Mouse (Mus musculus): ENCODE data around the gene A730061H03Rik.

Gene A730061H03Rik

GRCm38 (mm10) chr14:55551347-55551746 lies 8.9 kb downstream of the A730061H03Rik start:
- no peak for DNase-seq (ENCODE audit: low spot score)

GRCm38 (mm10) chr14:55550191-55550590 lies 10.0 kb downstream of the A730061H03Rik start:
- DNase-seq (ENCODE audit: low spot score): no peak

GRCm38 (mm10) chr14:55544334-55544733 lies 15.9 kb downstream of the A730061H03Rik start:
- DNase-seq (ENCODE audit: low spot score): no peak

GRCm38 (mm10) chr14:55542268-55542667 lies 17.9 kb downstream of the A730061H03Rik start:
- no peak for DNase-seq (ENCODE audit: low spot score)

- DNase-seq (ENCODE audit: low spot score): peak; percentile 59
Observed at GRCm38 (mm10) chr14:55540787-55541321, 19.4 kb downstream of the A730061H03Rik start.

GRCm38 (mm10) chr14:55540067-55540786 lies 20.0 kb downstream of the A730061H03Rik start, which contains the start of gene Pck2:
Pck2 (plus strand) TSS chr14:55540266.
- peak; percentile 82 for DNase-seq (ENCODE audit: low spot score)

- DNase-seq (ENCODE audit: low spot score): peak; percentile 73
Observed at GRCm38 (mm10) chr14:55536116-55536745, 24.0 kb downstream of the A730061H03Rik start.

GRCm38 (mm10) chr14:55527940-55528339 lies 32.3 kb downstream of the A730061H03Rik start:
- DNase-seq (ENCODE audit: low spot score): peak; percentile 74

- no peak for DNase-seq (ENCODE audit: low spot score)
Observed at GRCm38 (mm10) chr14:55526674-55527073, 33.5 kb downstream of the A730061H03Rik start.

GRCm38 (mm10) chr14:55524785-55525184 lies 35.4 kb downstream of the A730061H03Rik start, which contains the start of gene Nrl:
Nrl (minus strand) TSS chr14:55524981.
- peak; percentile 41 for DNase-seq (ENCODE audit: low spot score)

- no peak for DNase-seq (ENCODE audit: low spot score)
Observed at GRCm38 (mm10) chr14:55524062-55524461, 36.1 kb downstream of the A730061H03Rik start.

GRCm38 (mm10) chr14:55520451-55521361 lies 39.5 kb downstream of the A730061H03Rik start:
- peak; percentile 67 for DNase-seq (ENCODE audit: low spot score)

- DNase-seq (ENCODE audit: low spot score): peak; percentile 21
Observed at GRCm38 (mm10) chr14:55519604-55520003, 40.6 kb downstream of the A730061H03Rik start.

- peak; percentile 71 for DNase-seq (ENCODE audit: low spot score)
Observed at GRCm38 (mm10) chr14:55518897-55519296, 41.3 kb downstream of the A730061H03Rik start.

GRCm38 (mm10) chr14:55515846-55516245 lies 44.4 kb downstream of the A730061H03Rik start:
- DNase-seq (ENCODE audit: low spot score): no peak

- no peak for DNase-seq (ENCODE audit: low spot score)
Observed at GRCm38 (mm10) chr14:55513927-55514326, 46.3 kb downstream of the A730061H03Rik start.

- no peak for DNase-seq (ENCODE audit: low spot score)
Observed at GRCm38 (mm10) chr14:55511037-55511436, 49.2 kb downstream of the A730061H03Rik start.

GRCm38 (mm10) chr14:55510125-55510731 lies 50.0 kb downstream of the A730061H03Rik start, which contains the start of gene Cpne6:
Cpne6 (plus strand) TSS chr14:55510445.
- no peak for DNase-seq (ENCODE audit: low spot score)
